In the genomic region with DNA sequence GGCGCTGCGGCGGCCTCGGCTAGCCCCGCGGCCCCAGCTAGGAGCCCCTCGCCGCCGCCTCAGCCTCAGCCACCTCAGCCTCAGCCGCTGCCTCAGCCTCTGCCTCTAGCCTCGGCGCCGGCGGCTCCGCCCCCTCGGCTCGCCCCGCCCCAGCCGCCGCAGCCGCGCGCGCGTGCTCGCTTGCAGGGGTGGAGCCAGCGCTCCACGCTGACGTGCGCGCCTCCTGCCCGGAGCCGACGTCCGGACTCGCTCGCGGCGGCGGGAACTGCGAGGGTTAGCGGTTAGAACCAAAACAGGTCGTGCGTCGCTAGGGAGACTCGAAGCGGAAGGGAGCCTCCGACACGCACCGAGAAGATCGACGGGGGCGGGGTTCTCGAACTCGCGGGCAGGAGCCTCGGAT, we compare ENCODE assay signal across 8 mouse cellular contexts. TPM values are rescaled to one million over a fixed set of nuclear protein-coding genes. Genes with fewer than 3 reads are reported as not detected.
DNase-seq lines count a peak whose midpoint lies in the region; ATAC-seq and TF ChIP-seq lines count a peak whose summit lies in the region.

A gene (minus strand): TSS at position 133 of the 400 bp plus-strand sequence.

- peaks cover 26% of the 10 kb centered on the region for H3K27me3 ChIP-seq in embryonic facial prominence, embryonic 14.5 days (replicated peaks; ENCODE audit: control insufficient read depth, insufficient read depth, low read length)
- H3K27me3 ChIP-seq in heart, adult 2 months (ENCODE audit: control insufficient read depth, insufficient read depth, low read length), result no peaks in the 10 kb centered on the region
- H3K27me3 ChIP-seq in kidney, adult 2 months (replicated peaks; ENCODE audit: control insufficient read depth, insufficient read depth, low read length), result no peaks in the 10 kb centered on the region
- peaks cover 15% of the 10 kb centered on the region for H3K27me3 ChIP-seq in limb, embryonic 11.5 days (ENCODE audit: control insufficient read depth, insufficient read depth, low read length)
- H3K27me3 ChIP-seq in midbrain, embryonic 13.5 days, result peaks cover 22% of the 10 kb centered on the region
- H3K27me3 ChIP-seq in small intestine, adult 2 months (ENCODE audit: control insufficient read depth, insufficient read depth, low read length), result peaks cover 14% of the 10 kb centered on the region

- no peak for TF ChIP-seq CTCF in bone marrow, adult 2 months (IDR thresholded peaks at IDR 0.05; ENCODE audit: control insufficient read depth, insufficient read depth, low read length)
- TF ChIP-seq CTCF in heart, adult 2 months (IDR thresholded peaks at IDR 0.05), result no peak
- TF ChIP-seq CTCF in kidney, adult 2 months (conservative IDR thresholded peaks at IDR 0.05; ENCODE audit: insufficient read depth, insufficient read length, low read depth, low read length), result no peak
- TF ChIP-seq CTCF in small intestine, adult 2 months (IDR thresholded peaks at IDR 0.05; ENCODE audit: extremely low read depth, insufficient read length, insufficient replicate concordance, low read depth, low read length), result no peak

- H3K9me3 ChIP-seq in embryonic facial prominence, embryonic 14.5 days (ENCODE audit: control insufficient read depth, low read length), result peaks cover 12% of the 10 kb centered on the region; the same call in 1 of the 2 replicates
- no peaks in the 10 kb centered on the region; the same call in 1 of the 2 replicates for H3K9me3 ChIP-seq in limb, embryonic 11.5 days (ENCODE audit: control insufficient read depth, low read length)
- peaks cover 3% of the 10 kb centered on the region; the same call in 1 of the 2 replicates for H3K9me3 ChIP-seq in midbrain, embryonic 13.5 days

- intact Hi-C loops in heart, adult 2 months (cut with DNase I), result loop anchor here (1.0 to 5.0 kb wide), 4 partner anchors 35 to 164 kb away; a partner anchor contains a TSS

- peaks cover 3% of the 10 kb centered on the region for H3K79me2 ChIP-seq in heart, adult 2 months (replicated peaks; ENCODE audit: control insufficient read depth, insufficient read depth, low read length)

- no peak; the same call in 1 of the 2 replicates for TF ChIP-seq POLR2A in bone marrow, adult 2 months (IDR thresholded peaks at IDR 0.05; ENCODE audit: borderline replicate concordance, control insufficient read depth, low read depth, low read length)
- peak; percentile 85 for TF ChIP-seq POLR2A in heart, adult 2 months (IDR thresholded peaks at IDR 0.05; ENCODE audit: insufficient read depth, low read depth, low read length)
- TF ChIP-seq POLR2A in kidney, adult 2 months (IDR thresholded peaks at IDR 0.05; ENCODE audit: low read depth, low read length), result no peak
- no peak for TF ChIP-seq POLR2A in small intestine, adult 2 months (IDR thresholded peaks at IDR 0.05; ENCODE audit: low read depth, low read length)

- H3K4me1 ChIP-seq in bone marrow, adult 2 months (ENCODE audit: control insufficient read depth, insufficient read depth, low read length), result no peaks in the 10 kb centered on the region
- peaks cover 15% of the 10 kb centered on the region; the same call in 1 of the 2 replicates for H3K4me1 ChIP-seq in embryonic facial prominence, embryonic 14.5 days (ENCODE audit: control insufficient read depth, insufficient read depth, low read length)
- H3K4me1 ChIP-seq in heart, adult 2 months (ENCODE audit: control insufficient read depth, insufficient read depth, low read length), result peaks cover 9% of the 10 kb centered on the region
- H3K4me1 ChIP-seq in kidney, adult 2 months (ENCODE audit: control insufficient read depth, insufficient read depth, low read length), result no peaks in the 10 kb centered on the region
- H3K4me1 ChIP-seq in limb, embryonic 11.5 days (ENCODE audit: control insufficient read depth, insufficient read depth, low read length), result peaks cover 14% of the 10 kb centered on the region
- peaks cover 21% of the 10 kb centered on the region for H3K4me1 ChIP-seq in midbrain, embryonic 13.5 days (replicated peaks)
- H3K4me1 ChIP-seq in small intestine, adult 2 months (ENCODE audit: control insufficient read depth, insufficient read depth, insufficient read length, low read length), result peaks cover 9% of the 10 kb centered on the region

- peak within 1 kb of the TSS; percentile 6; the same call in 1 of the 2 replicates for H3K27ac ChIP-seq in bone marrow, adult 2 months (ENCODE audit: control insufficient read depth, insufficient read depth, low read depth, low read length, poor library complexity)
- 0 out of 2 replicates have a peak within 1 kb of the TSS, but pooled peaks have one; percentile 58 for H3K27ac ChIP-seq in embryonic facial prominence, embryonic 14.5 days (replicated peaks; ENCODE audit: low read depth, low read length)
- peak within 1 kb of the TSS; percentile 90 for H3K27ac ChIP-seq in heart, adult 2 months
- H3K27ac ChIP-seq in kidney, adult 2 months (ENCODE audit: insufficient read depth, low read depth, low read length), result no peak within 1 kb of the TSS
- H3K27ac ChIP-seq in limb, embryonic 11.5 days (replicated peaks; ENCODE audit: low read depth, low read length), result no peak within 1 kb of the TSS
- peak within 1 kb of the TSS; percentile 80 for H3K27ac ChIP-seq in midbrain, embryonic 13.5 days
- H3K27ac ChIP-seq in small intestine, adult 2 months (ENCODE audit: insufficient read depth, low read depth, low read length), result no peak within 1 kb of the TSS

- peak within 1 kb of the TSS; percentile 76 for H3K9ac ChIP-seq in embryonic facial prominence, embryonic 14.5 days (ENCODE audit: low read depth, low read length)
- peak within 1 kb of the TSS; percentile 86 for H3K9ac ChIP-seq in heart, adult 2 months (ENCODE audit: low read depth, low read length)
- peak within 1 kb of the TSS; percentile 67 for H3K9ac ChIP-seq in limb, embryonic 11.5 days (ENCODE audit: low read length)
- H3K9ac ChIP-seq in midbrain, embryonic 13.5 days (replicated peaks), result peak within 1 kb of the TSS; percentile 83

- ATAC-seq in embryonic facial prominence, embryonic 14.5 days (ENCODE audit: low read depth), result peak; percentile 94
- peak; percentile 93 for ATAC-seq in limb, embryonic 11.5 days (ENCODE audit: insufficient number of reproducible peaks, low FRiP score, low TSS enrichment, low read depth)
- peak; percentile 96 for ATAC-seq in midbrain, embryonic 13.5 days

- H3K36me3 ChIP-seq in embryonic facial prominence, embryonic 14.5 days (ENCODE audit: control insufficient read depth, insufficient read depth, low read length), result no peaks in the 10 kb centered on the region
- no peaks in the 10 kb centered on the region for H3K36me3 ChIP-seq in heart, adult 2 months (ENCODE audit: control insufficient read depth, insufficient read depth, low read length)
- H3K36me3 ChIP-seq in kidney, adult 2 months (ENCODE audit: control insufficient read depth, insufficient read depth, low read length), result no peaks in the 10 kb centered on the region
- no peaks in the 10 kb centered on the region for H3K36me3 ChIP-seq in limb, embryonic 11.5 days (ENCODE audit: control insufficient read depth, insufficient read depth, low read length)
- no peaks in the 10 kb centered on the region for H3K36me3 ChIP-seq in midbrain, embryonic 13.5 days
- no peaks in the 10 kb centered on the region for H3K36me3 ChIP-seq in small intestine, adult 2 months (ENCODE audit: control insufficient read depth, insufficient read depth, low read length)

- no peak for TF ChIP-seq EP300 in heart, adult 2 months (IDR thresholded peaks at IDR 0.05; ENCODE audit: insufficient read depth, low read depth, low read length)

- peak within 1 kb of the TSS; percentile 97 for H3K4me2 ChIP-seq in embryonic facial prominence, embryonic 14.5 days (ENCODE audit: low read depth, low read length)
- H3K4me2 ChIP-seq in limb, embryonic 11.5 days (ENCODE audit: low read depth, severe bottlenecking), result peak within 1 kb of the TSS; percentile 98
- peak within 1 kb of the TSS; percentile 98 for H3K4me2 ChIP-seq in midbrain, embryonic 13.5 days (replicated peaks)

- peak; percentile 76 for DNase-seq in 3T3-L1 (ENCODE audit: low read depth, low spot score)
- DNase-seq in embryonic facial prominence, embryonic 14.5 days (ENCODE audit: low spot score), result peak; percentile 94
- peak; percentile 96 to 97 for DNase-seq in heart, adult 2 months
- DNase-seq in kidney, adult 2 months, result peak; percentile 95
- DNase-seq in limb, embryonic 11.5 days (ENCODE audit: low spot score), result peak; percentile 95

- H3K4me3 ChIP-seq in bone marrow, adult 2 months (replicated peaks; ENCODE audit: control insufficient read depth, low read depth, low read length), result peak within 1 kb of the TSS; percentile 59
- peak within 1 kb of the TSS; percentile 77 for H3K4me3 ChIP-seq in embryonic facial prominence, embryonic 14.5 days (ENCODE audit: low read depth, low read length)
- peak within 1 kb of the TSS; percentile 72 for H3K4me3 ChIP-seq in heart, adult 2 months
- peak within 1 kb of the TSS; percentile 56 for H3K4me3 ChIP-seq in kidney, adult 2 months (ENCODE audit: insufficient read depth, low read depth, low read length)
- H3K4me3 ChIP-seq in limb, embryonic 11.5 days (ENCODE audit: low read depth, low read length), result peak within 1 kb of the TSS; percentile 64
- H3K4me3 ChIP-seq in midbrain, embryonic 13.5 days (replicated peaks), result peak within 1 kb of the TSS; percentile 79
- peak within 1 kb of the TSS; percentile 63 for H3K4me3 ChIP-seq in small intestine, adult 2 months (ENCODE audit: low read depth, low read length)

- under 1% methylated on average over 56 of the region's 57 CpGs for WGBS in bone marrow, adult 2 months
- under 1% methylated on average over 41 of the region's 57 CpGs for WGBS in embryonic facial prominence, embryonic 14.5 days
- under 1% methylated on average over 57 of the region's 57 CpGs for WGBS in heart, adult 2 months
- under 1% methylated on average over 56 of the region's 57 CpGs for WGBS in kidney, adult 2 months
- WGBS in limb, embryonic 11.5 days, result under 1% methylated on average over 37 of the region's 57 CpGs
- 0% methylated on average over 57 of the region's 57 CpGs for WGBS in midbrain, embryonic 13.5 days
- under 1% methylated on average over 53 of the region's 57 CpGs for WGBS in small intestine, adult 2 months

RNA-seq across cellular contexts. Expression of the gene that starts here (rescaled TPM):
- 1.7 and 2.1 TPM in 2 replicates for polyA plus RNA-seq in bone marrow, adult 2 months (2011; ENCODE audit: insufficient read depth, insufficient read length, low replicate concordance, missing spikeins)
- 4.2 and 5.4 TPM in 2 replicates for polyA plus RNA-seq in embryonic facial prominence, embryonic 14.5 days (2014; fragmentation: Nextera tagmentation; extraction: Ambion mirVana)
- total RNA-seq in heart, adult 2 months (2021), result 10 to 100 TPM; 17.1 to 17.2 TPM
- 11.4 and 17.2 TPM in 2 replicates for polyA plus RNA-seq in heart, adult 2 months (2012; rRNA removed)
- polyA plus RNA-seq in kidney, adult 2 months (2012; rRNA removed), result 6.2 and 6.6 TPM in 2 replicates
- polyA plus RNA-seq in limb, embryonic 11.5 days (2014; fragmentation: Nextera tagmentation; extraction: Ambion mirVana), result 4.0 and 4.9 TPM in 2 replicates
- polyA plus RNA-seq in midbrain, embryonic 13.5 days (2015; fragmentation: Nextera tagmentation; extraction: Ambion mirVana), result 10.0 and 10.9 TPM in 2 replicates
- polyA plus RNA-seq in small intestine, adult 2 months (2012; rRNA removed), result 0.76 and 0.79 TPM in 2 replicates

Comparison
In these comparisons a context has a peak if more than half of its experiments do, and no peak if none do; other contexts are left out.
1. H3K27ac ChIP-seq: peak in bone marrow, adult 2 months (single experiment), embryonic facial prominence, embryonic 14.5 days (single experiment), heart, adult 2 months (single experiment) and midbrain, embryonic 13.5 days (single experiment); none in kidney, adult 2 months (single experiment), limb, embryonic 11.5 days (single experiment) and small intestine, adult 2 months (single experiment).
2. Peak in every context shown above with its lines, with median percentiles within 50 percentile points of each other: DNase-seq, H3K4me3 ChIP-seq, ATAC-seq, H3K4me2 ChIP-seq and H3K9ac ChIP-seq.